Mouse (Mus musculus) kidney, embryonic 16.5 days (tissue): Measurements from ENCODE around the gene Mymk. TPM values are rescaled to one million over a fixed set of nuclear protein-coding genes. Genes with fewer than 3 reads are reported as not detected.

Experiments used
- ATAC-seq: fragments of 200-750 bp; cut with Nextera tagmentation; 2 replicates; pipeline ENCODE4 v1.8.0; 2017; ENCODE audit warnings: moderate TSS enrichment; ENCODE audit not compliant: low FRiP score, low TSS enrichment
- H3K27ac ChIP-seq: fragments of 300-500 bp; sonication (generic); 2 replicates; pipeline ENCODE4 v1.5.1; 2014; ENCODE audit warnings: low read length
- H3K27me3 ChIP-seq: fragments of 300-500 bp; sonication (generic); 2 replicates; pipeline ENCODE4 v1.6.1; 2014; ENCODE audit warnings: low read length, control low read depth, mixed read lengths; ENCODE audit not compliant: insufficient read depth
- H3K36me3 ChIP-seq: fragments of 300-500 bp; sonication (generic); 2 replicates; pipeline ENCODE4 v1.6.1; 2014; ENCODE audit warnings: low read length, control low read depth, mixed read lengths; ENCODE audit not compliant: insufficient read depth
- H3K4me1 ChIP-seq: fragments of 300-500 bp; sonication (generic); 2 replicates; pipeline ENCODE4 v1.6.1; 2014; ENCODE audit warnings: low read length, control low read depth, mixed read lengths; ENCODE audit not compliant: insufficient read depth
- H3K4me2 ChIP-seq: fragments of 300-500 bp; sonication (generic); replicated peaks from 2 replicates; pipeline ENCODE4 v1.6.1; 2014; ENCODE audit warnings: low read depth, low read length
- H3K4me3 ChIP-seq: fragments of 300-500 bp; sonication (generic); 2 replicates; pipeline ENCODE4 v1.5.1; 2014; ENCODE audit warnings: mild to moderate bottlenecking, low read length
- H3K9ac ChIP-seq: fragments of 300-500 bp; sonication (generic); replicated peaks from 2 replicates; pipeline ENCODE4 v1.6.1; 2014; ENCODE audit warnings: low read length
- H3K9me3 ChIP-seq: fragments of 300-500 bp; sonication (generic); 2 replicates; pipeline ENCODE4 v1.6.1; 2016; ENCODE audit warnings: low read length, control low read depth
- WGBS: fragments of 180-500 bp; shearing (Covaris S2); extraction: QIAGEN DNeasy Blood & Tissue Kit; methylation state at CpG from one replicate; pipeline ENCODE4 v1.1.7; 2014; 5-methylcytosine and 5-hydroxymethylcytosine counted together
- polyA plus RNA-seq: library from polyadenylated mRNA; unstranded; fragments of >200 nt; fragmentation: Nextera tagmentation; extraction: Ambion mirVana; gene quantifications from 2 replicates; pipeline ENCODE4 v1.2.1, GENCODE M21; 2015

The Mymk gene
- polyA plus RNA-seq, 1 experiment from 2014 or later = 1.6 TPM

DNA sequence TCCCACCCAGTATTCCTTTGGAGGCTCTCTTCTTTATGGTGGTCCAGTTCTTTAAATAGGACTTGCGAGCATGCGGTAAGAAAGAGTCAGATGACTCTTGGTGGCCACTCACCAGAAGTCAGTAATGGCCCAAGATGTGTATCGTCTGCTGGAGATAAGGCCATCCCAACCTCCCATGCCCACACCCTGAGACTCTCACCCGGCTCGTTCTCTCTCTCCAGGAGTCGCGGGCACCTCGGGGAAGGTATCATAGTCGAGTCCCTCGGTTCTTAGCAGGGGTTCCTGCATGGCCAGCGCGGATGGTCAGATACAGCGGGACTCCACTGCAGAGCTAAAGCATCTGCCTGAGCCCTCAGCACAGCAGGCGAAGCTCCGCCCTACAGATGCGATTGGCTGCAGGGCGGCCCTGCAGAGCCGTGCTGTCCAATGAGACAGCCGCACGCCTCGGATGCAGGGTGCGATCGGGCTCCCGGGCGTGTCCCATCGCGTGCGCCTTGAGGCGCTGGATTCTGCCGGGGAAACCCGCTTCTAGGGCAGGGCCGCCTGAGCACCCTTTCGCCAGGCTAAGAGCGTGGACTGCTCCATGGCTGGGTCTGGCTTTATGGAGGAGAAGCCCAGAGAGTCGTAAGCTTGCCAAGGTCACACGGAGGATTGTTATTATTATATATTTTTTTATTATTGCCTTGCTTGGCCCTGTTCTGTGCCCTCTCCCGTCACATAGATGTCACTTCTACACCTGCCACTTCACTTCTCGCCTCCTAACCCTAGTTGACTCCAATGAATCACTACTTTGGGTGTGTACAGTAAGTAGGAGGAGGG is 44.2 kb downstream of the Mymk start, which contains the start of gene Slc2a6:
Gene Slc2a6 (minus strand): TSS at position 381 of the 819 bp plus-strand sequence.
- Histone ChIP-seq H3K9ac (0 out of 2 replicates have a peak within 1 kb of the TSS, but pooled peaks have one; percentile 15), H3K9me3 (no peaks in the 10 kb centered on the region), H3K4me2 (peak within 1 kb of the TSS; percentile 60), H3K4me3 (peak within 1 kb of the TSS; percentile 35), H3K27me3 (no peaks in the 10 kb centered on the region), H3K27ac (no peak within 1 kb of the TSS), H3K36me3 (no peaks in the 10 kb centered on the region), H3K4me1 (no peaks in the 10 kb centered on the region)
- peak; percentile 98 for ATAC-seq
- WGBS = 2% methylated on average over 38 of the region's 38 CpGs

DNA sequence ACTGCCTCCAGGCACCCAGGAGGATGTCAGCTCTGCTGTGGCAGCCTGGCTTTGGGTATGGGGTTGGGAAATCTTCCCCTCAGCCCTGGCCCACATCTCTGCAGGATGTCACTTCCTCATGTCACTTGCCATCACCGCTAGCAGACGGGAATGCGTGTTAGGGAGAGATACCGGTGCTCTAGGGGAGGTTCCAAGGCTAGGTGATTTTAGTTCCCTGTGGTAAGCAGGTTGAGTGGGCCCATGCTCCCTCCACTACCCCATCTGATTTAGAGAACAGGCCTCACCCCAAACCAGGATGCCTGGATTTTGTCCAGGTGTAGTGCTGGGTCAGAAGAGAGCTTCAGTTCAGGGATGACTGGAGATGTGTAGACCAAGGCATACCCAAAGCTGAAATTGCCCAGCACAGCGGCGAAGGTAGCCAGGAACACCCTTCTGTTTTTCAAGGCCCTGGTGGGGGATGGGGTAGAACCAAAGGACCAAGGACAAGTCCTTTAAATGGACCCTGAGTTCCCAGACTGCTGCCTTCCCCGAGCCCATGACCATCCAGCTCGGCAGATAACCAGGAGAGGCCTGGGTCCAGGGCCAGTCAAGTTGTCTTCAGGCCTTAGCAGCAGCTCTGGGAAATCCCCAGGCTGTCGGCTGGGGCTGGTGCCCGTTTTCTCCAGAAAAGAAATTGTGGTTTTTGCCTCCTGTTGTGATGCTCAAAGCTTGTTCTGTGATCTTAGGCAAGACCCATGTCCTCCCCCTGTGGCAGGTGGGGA is 44.9 kb downstream of the Mymk start:
- Histone ChIP-seq H3K4me2 (peak overlapping the region; percentile 60), H3K4me3 (no peak overlapping the region; the same call in 1 of the 2 replicates), H3K36me3 (no peaks in the 10 kb centered on the region), H3K27me3 (no peaks in the 10 kb centered on the region), H3K27ac (no peak overlapping the region), H3K9ac (no peak overlapping the region), H3K4me1 (no peaks in the 10 kb centered on the region), H3K9me3 (no peaks in the 10 kb centered on the region)
- WGBS = 77% methylated on average over 10 of the region's 10 CpGs
- no peak for ATAC-seq

DNA sequence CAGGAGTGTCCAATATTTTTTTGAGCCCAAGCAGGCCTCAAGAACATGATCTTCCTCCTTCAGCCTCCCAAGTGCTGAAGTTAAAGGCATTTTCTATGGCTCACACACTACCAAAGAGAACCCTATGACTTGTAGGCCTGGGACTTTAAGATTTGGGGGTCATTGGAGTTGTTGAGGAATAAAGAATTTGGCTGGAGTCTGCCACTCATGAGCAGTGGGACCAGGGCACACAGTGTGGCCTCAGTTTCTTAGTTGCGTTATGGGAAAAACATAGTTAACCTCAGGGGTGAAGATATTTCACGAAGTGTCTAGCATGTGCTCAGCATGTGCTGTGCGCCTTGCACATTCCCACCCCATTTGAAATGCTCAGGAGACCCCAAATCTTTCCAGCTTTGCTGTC is 45.6 kb downstream of the Mymk start:
- Histone ChIP-seq H3K27me3 (no peaks in the 10 kb centered on the region), H3K4me2 (no peak overlapping the region), H3K27ac (no peak overlapping the region), H3K36me3 (no peaks in the 10 kb centered on the region), H3K9ac (no peak overlapping the region), H3K4me1 (no peaks in the 10 kb centered on the region), H3K9me3 (no peaks in the 10 kb centered on the region), H3K4me3 (no peak overlapping the region)
- no peak for ATAC-seq
- 92% methylated on average over 3 of the region's 3 CpGs for WGBS

DNA sequence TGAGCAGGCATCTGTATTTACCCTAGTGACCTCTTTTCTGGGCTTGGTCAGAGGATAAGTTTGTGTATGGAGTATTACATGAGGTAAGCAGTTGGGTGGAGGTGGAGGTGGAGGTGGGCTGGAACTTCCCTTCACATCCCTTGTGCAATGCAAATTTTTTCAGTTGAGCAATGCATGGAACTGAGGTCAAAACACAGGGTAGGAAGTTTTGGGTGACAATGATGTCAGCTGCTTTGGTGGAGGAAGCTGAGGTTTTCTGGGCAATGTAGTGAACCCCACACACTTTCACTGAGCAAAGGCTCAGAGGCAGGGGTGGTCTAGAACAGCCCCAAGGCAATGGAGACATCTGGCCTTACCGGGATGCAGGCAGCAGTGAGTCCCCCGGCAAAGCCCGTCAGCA is 46.4 kb downstream of the Mymk start:
- Histone ChIP-seq H3K4me2 (no peak overlapping the region), H3K27me3 (no peaks in the 10 kb centered on the region), H3K9me3 (no peaks in the 10 kb centered on the region), H3K4me1 (no peaks in the 10 kb centered on the region), H3K36me3 (no peaks in the 10 kb centered on the region), H3K9ac (no peak overlapping the region), H3K27ac (no peak overlapping the region), H3K4me3 (no peak overlapping the region)
- 81% methylated on average over 3 of the region's 3 CpGs for WGBS
- no peak for ATAC-seq

DNA sequence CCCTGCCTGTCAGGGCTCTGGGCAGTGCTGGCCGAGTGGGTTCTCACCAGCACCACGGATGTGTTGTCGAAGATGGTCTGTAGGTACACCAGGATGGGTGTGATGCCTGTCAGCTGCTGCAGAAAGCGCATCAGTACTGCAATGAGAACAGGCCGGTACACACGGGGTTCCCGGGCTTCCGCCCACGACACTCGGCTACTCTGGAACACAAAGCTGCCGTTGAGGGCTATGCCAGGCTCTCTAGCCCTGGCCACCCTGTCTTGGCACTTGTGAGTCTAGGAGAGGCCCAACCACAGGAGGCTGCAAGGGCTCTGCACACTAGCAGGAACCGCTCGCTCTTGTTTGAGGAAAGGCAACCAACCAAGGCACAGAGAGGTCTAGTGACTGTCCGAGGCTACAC is 47.8 kb downstream of the Mymk start:
- no peak overlapping the region for H3K27ac ChIP-seq
- peaks cover 5% of the 10 kb centered on the region for H3K36me3 ChIP-seq
- H3K27me3 ChIP-seq = no peaks in the 10 kb centered on the region
- H3K4me2 ChIP-seq = no peak overlapping the region
- H3K9ac ChIP-seq = no peak overlapping the region
- H3K4me1 ChIP-seq = no peaks in the 10 kb centered on the region
- ATAC-seq = no peak
- no peak overlapping the region for H3K4me3 ChIP-seq
- 75% methylated on average over 14 of the region's 14 CpGs for WGBS
- no peaks in the 10 kb centered on the region for H3K9me3 ChIP-seq

DNA sequence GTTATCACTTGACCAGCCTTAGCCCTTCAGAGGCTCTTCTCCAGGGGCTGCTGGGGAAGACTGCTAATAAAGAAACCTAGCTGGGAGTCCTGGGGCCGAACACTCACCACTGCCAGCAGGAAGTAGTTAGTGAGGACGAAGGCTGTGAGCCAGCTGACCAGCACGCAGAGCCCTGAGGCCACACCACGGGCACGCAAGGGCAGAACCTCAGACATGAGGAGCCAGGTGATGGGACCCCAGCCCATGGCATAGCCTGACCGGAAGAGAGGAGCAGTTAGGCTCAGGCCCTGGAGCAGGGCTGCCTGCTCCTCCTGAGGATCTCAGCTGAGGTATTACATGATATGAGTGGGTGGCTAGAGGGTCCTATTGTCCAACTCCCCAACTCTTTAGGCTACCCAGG is 49.4 kb downstream of the Mymk start:
- Histone ChIP-seq H3K9ac (no peak overlapping the region), H3K9me3 (no peaks in the 10 kb centered on the region), H3K4me1 (no peaks in the 10 kb centered on the region), H3K36me3 (peaks cover 19% of the 10 kb centered on the region), H3K27me3 (no peaks in the 10 kb centered on the region), H3K4me2 (no peak overlapping the region), H3K27ac (no peak overlapping the region), H3K4me3 (no peak overlapping the region)
- no peak for ATAC-seq
- 74% methylated on average over 6 of the region's 6 CpGs for WGBS

DNA sequence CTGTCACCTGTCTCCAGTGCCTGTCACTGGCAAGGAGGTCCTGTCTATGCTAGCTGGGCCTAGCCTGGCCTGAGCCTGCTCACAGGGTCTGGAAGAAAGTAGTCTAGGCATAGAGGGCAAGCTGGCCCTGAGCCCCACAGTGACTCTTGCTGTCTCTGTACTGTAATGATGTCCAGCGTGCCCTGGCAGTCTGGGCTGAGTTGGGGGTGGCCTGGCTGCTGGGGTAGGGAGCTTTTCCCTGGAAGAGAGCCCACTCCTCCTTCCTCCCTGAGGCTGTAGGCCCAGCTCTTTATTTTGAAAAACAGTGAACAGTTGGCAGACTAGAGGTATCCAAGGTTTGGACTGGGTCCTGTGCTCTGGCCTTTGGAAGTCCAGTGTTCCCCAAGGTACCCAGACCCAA is 50.9 kb downstream of the Mymk start:
- Histone ChIP-seq H3K27ac (no peak overlapping the region), H3K4me3 (no peak overlapping the region), H3K36me3 (peaks cover 31% of the 10 kb centered on the region), H3K9ac (no peak overlapping the region), H3K4me1 (no peaks in the 10 kb centered on the region), H3K27me3 (no peaks in the 10 kb centered on the region), H3K4me2 (no peak overlapping the region), H3K9me3 (no peaks in the 10 kb centered on the region)
- WGBS = 89% methylated on average over 1 of the region's 1 CpGs
- ATAC-seq = no peak

DNA sequence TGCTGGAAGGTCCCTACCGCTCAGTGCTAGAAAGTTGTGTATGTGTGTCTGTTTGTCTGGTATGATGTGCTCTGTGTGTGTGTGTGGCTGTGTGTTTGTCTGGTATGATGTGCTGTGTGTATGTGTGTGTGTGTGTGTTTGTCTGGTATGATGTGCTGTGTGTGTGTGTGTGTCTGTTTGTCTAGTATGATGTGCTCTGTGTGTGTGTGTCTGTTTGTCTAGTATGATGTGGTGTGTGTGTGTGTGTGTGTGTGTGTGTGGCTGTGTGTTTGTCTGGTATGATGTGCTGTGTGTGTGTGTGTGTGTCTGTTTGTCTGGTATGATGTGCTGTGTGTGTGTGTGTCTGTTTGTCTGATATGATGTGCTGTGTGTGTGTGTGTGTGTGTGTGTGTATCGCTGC is 52.4 kb downstream of the Mymk start:
- 94% methylated on average over 2 of the region's 2 CpGs for WGBS
- Histone ChIP-seq H3K27me3 (no peaks in the 10 kb centered on the region), H3K4me1 (no peaks in the 10 kb centered on the region), H3K9ac (no peak overlapping the region), H3K4me2 (no peak overlapping the region), H3K27ac (no peak overlapping the region), H3K4me3 (no peak overlapping the region), H3K9me3 (no peaks in the 10 kb centered on the region), H3K36me3 (peaks cover 44% of the 10 kb centered on the region)
- no peak for ATAC-seq

DNA sequence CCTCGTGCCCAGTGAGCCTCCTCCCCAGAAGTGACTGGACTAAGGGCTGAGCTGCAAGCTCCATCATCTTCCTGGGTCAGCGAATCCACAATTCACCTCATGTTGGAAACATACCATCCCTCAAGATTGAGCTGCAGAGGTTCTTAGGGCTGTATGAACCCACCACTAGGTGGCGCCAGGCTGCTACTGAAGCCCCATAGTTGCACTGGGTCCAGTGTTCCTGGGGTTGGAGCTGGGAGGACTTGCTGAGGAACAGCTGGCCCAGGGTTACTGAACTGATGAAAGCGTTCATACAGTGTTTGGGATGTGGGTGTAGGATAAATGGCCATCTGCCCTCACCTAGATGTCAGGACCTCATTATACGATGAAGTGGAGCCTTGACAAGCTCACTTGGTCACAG is 54.2 kb downstream of the Mymk start:
- ATAC-seq = no peak
- WGBS = 54% methylated on average over 5 of the region's 5 CpGs
- Histone ChIP-seq H3K27me3 (no peaks in the 10 kb centered on the region), H3K36me3 (peaks cover 55% of the 10 kb centered on the region), H3K27ac (no peak overlapping the region), H3K4me2 (no peak overlapping the region), H3K9ac (no peak overlapping the region), H3K4me3 (no peak overlapping the region), H3K4me1 (no peaks in the 10 kb centered on the region), H3K9me3 (no peaks in the 10 kb centered on the region)
